Mouse (Mus musculus) liver, embryonic 14.5 days (tissue): ENCODE measurements around the gene Samd1. TPM values are rescaled to one million over a fixed set of nuclear protein-coding genes. Genes with fewer than 3 reads are reported as not detected.
A peak's percentile ranks its signal among the peaks of the same experiment; 100 is the strongest.

Experiments used
- ATAC-seq: fragments of 200-750 bp; cut with Nextera tagmentation; 2 replicates; pipeline ENCODE4 v1.8.0; 2017; ENCODE audit warnings: moderate number of reproducible peaks, mild to moderate bottlenecking, moderate library complexity; ENCODE audit not compliant: insufficient read depth
- DNase-seq, 3 experiments: peaks; one replicate each; pipeline ENCODE4 v3.0.0-alpha.2; 2012 to 2013; ENCODE audit warnings: low read depth in 3 of 3, low spot score in 3 of 3
- H3K27ac ChIP-seq: fragments of 300-500 bp; sonication (generic); 2 replicates; pipeline ENCODE4 v1.5.1; 2014; ENCODE audit warnings: moderate library complexity, mild to moderate bottlenecking, control low read depth, inconsistent platforms
- H3K27me3 ChIP-seq: fragments of 300-500 bp; sonication (generic); 2 replicates; pipeline ENCODE4 v1.6.1; 2014; ENCODE audit warnings: mild to moderate bottlenecking, low read length, moderate library complexity; ENCODE audit not compliant: control insufficient read depth, insufficient read depth
- H3K36me3 ChIP-seq: fragments of 300-500 bp; sonication (generic); replicated peaks from 2 replicates; pipeline ENCODE4 v1.6.1; 2014; ENCODE audit warnings: low read depth; ENCODE audit not compliant: control insufficient read depth, insufficient read depth
- H3K4me1 ChIP-seq, 2 experiments: fragments of 200-500 bp in 1 of 2; fragments of 300-500 bp in 1 of 2; sonication (generic) in 1 of 2; replicated peaks; 2 replicates each; pipeline ENCODE4 v1.6.1; 2012 to 2014; ENCODE audit warnings: antibody characterized with exemption in 1 of 2, inconsistent platforms in 1 of 2, low read length in 1 of 2; ENCODE audit not compliant: control insufficient read depth in 2 of 2, insufficient read depth in 2 of 2
- H3K4me2 ChIP-seq: fragments of 300-500 bp; sonication (generic); 2 replicates; pipeline ENCODE4 v1.6.1; 2014; ENCODE audit warnings: low read depth, mild to moderate bottlenecking, control low read depth, moderate library complexity
- H3K4me3 ChIP-seq, 2 experiments: fragments of 200-500 bp in 1 of 2; fragments of 300-500 bp in 1 of 2; sonication (generic) in 1 of 2; 2 replicates each; pipeline ENCODE4 v1.5.1; 2012 to 2014; ENCODE audit warnings: low read depth in 2 of 2, low read length in 2 of 2, mild to moderate bottlenecking in 2 of 2, control low read depth in 1 of 2, inconsistent platforms in 1 of 2, moderate library complexity in 1 of 2; ENCODE audit not compliant: insufficient read depth in 1 of 2
- H3K9ac ChIP-seq: fragments of 300-500 bp; sonication (generic); replicated peaks from 2 replicates; pipeline ENCODE4 v1.6.1; 2014; ENCODE audit warnings: mild to moderate bottlenecking, control low read depth, moderate library complexity
- H3K9me3 ChIP-seq: fragments of 300-500 bp; sonication (generic); 2 replicates; pipeline ENCODE4 v1.6.1; 2016; ENCODE audit warnings: low read length, mixed read lengths; ENCODE audit not compliant: control insufficient read depth
- CTCF ChIP-seq: IDR thresholded peaks from 2 replicates; pipeline ENCODE4 v1.5.1; 2016; ENCODE audit warnings: antibody characterized with exemption, low read depth, control low read depth
- EP300 ChIP-seq: IDR thresholded peaks from 2 replicates; pipeline ENCODE4 v1.6.1; 2016; ENCODE audit warnings: antibody characterized with exemption, low read depth
- WGBS: fragments of 180-500 bp; shearing (Covaris S2); extraction: QIAGEN DNeasy Blood & Tissue Kit; methylation state at CpG from one replicate; pipeline ENCODE4 v1.1.7; 2014; ENCODE audit not compliant: insufficient replicate concordance; 5-methylcytosine and 5-hydroxymethylcytosine counted together
- polyA plus RNA-seq, 2 experiments: library from polyadenylated mRNA; depleted of rRNA in 1 of 2; stranded (reverse) in 1 of 2; unstranded in 1 of 2; fragments of >200 nt; fragmentation: Nextera tagmentation in 1 of 2; extraction: Ambion mirVana in 1 of 2; gene quantifications; 2 replicates each; pipeline versions ENCODE4 v1.2.1 to v1.2.3; 2012 to 2014

Samd1 gene
- polyA plus RNA-seq, 2 experiments = 9.3 to 34.5 TPM

DNA sequence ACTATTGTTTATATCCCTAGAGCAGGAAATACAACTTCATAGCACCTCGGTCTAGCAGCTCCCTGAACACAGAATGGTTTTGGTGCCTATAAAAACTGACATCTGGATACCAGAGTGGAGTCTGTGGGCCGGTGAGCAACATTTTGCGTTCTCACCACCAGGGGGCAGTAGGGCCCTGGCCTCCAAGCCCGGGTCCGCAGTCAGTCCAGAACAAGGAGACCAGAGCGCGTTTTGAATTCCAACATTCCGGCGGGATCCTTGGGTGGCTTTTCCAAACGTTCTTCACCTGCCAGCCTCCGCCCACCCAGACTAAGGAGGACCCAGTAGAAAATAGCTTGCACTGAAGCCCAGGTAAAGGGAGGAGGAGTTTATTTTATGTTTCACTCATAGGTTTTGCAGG is 12.4 kb downstream of the Samd1 start:
- TF ChIP-seq CTCF = peak; percentile 97
- TF ChIP-seq EP300 = no peak
- Histone ChIP-seq H3K9ac (no peak overlapping the region), H3K9me3 (no peaks in the 10 kb centered on the region), H3K4me3 (no peak overlapping the region), H3K27me3 (peaks cover 42% of the 10 kb centered on the region), H3K4me2 (no peak overlapping the region), H3K4me1 (peaks cover 3 to 4% of the 10 kb centered on the region in 2 experiments; a peak in 2 of 4 replicates), H3K36me3 (no peaks in the 10 kb centered on the region), H3K27ac (no peak overlapping the region)
- WGBS = under 1% methylated on average over 11 of the region's 11 CpGs
- ATAC-seq (no peak), DNase-seq (no peak)

DNA sequence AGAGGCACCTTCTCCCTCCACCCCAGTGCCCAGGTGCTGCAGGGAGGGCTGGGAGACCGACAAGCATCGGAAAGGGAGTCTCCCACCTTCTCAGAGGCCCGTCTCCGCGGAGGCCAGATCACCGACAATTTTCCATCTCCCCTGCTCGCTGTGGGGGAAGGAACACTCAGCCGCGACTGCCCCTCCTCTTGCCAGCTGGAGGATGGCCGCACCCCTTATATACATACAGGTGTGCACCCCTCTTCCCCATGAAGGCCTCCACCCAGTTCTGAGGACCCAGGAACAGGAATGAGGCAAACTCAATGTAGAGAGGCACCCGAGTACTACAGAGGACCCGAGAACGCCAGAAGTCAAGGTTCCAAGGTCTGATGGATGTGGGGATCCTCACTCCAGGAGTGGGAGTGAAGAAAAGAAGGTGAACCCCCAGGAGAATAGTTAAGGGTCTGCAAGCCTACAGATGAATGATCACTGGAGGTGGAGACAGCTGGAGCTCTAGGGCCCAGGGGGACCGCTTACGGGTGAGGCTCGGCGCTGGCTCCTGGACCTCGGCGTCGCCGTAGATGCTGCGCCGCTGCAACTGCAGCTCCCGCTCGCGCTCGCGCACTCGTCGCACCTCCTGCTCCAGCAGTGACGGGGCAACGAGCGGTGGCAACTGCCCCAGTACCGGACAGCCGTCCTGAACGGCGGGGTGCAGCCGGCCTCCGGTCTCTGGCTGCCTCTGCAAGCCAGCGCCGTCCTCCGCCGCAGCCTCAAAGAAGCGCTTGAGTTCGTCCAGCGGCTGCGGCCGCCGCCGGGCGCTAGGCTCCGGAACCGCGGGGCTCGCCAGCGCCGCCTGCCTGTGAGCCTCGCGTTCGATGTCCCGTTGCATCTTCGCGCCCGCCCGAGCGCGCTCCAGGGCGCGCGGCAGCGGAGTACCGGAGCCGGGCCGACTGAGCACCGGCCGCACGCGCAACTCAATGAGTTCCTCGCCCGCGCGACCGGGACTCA is 13.4 kb downstream of the Samd1 start:
- Histone ChIP-seq H3K9me3 (no peaks in the 10 kb centered on the region; the same call in 1 of the 2 replicates), H3K4me2 (peak overlapping the region; percentile 67), H3K4me1 (no peaks in the 10 kb centered on the region), H3K27ac (no peak overlapping the region), H3K4me3 (peak overlapping the region; percentile 33 to 47), H3K36me3 (no peaks in the 10 kb centered on the region), H3K9ac (no peak overlapping the region), H3K27me3 (peaks cover 42% of the 10 kb centered on the region)
- DNase-seq (no peak), ATAC-seq (peak; percentile 39; the same call in 1 of the 2 replicates)
- no peak for TF ChIP-seq EP300
- peak; percentile 47 for TF ChIP-seq CTCF
- 2% methylated on average over 83 of the region's 83 CpGs for WGBS

DNA sequence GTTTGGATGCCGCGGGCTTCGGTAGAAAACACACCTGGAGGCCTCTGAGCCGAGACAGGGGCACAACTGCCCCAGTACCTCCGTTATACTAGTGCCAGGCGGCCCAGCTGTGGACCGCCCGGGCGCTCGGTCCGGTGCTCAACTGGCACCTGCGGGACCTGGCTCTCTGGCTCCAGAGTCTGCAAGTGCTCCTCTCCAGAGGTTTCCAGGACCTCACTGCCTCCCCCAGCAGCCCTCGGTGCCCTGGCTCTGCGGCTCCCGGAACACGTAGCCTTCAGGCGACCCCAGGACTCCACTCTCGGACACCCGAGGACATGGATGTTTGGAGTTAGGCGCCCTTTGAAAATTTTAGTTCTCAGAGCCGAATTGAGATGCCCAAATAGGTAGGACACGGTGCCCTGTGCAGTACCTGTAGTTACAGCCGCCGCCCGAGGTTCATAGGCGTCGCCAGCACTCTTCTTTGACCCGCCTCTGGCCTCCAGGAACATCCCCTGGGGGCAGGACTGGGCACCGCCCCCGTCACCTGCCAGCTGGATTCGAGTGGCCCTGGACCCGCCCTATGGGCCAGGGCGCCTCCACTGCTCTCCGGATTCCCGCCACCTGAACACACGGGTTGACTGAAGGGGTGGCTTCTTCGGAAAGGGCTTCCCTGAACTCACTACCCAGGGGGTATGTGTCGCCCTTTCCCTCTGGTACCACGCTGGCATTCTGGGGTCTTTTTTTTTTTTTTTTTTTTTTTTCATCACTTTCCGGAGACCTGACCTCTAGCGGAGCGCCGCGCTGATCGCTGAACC is 14.4 kb downstream of the Samd1 start, which contains the start of gene 2210011C24Rik:
TSS of gene 2210011C24Rik (minus strand) at position 467 of the 794 bp plus-strand sequence.
- H3K4me3 ChIP-seq = peak within 1 kb of the TSS; percentile 33 to 47
- H3K27me3 ChIP-seq = peaks cover 42% of the 10 kb centered on the region
- H3K4me1 ChIP-seq = no peaks in the 10 kb centered on the region
- DNase-seq (no peak), ATAC-seq (no peak)
- H3K4me2 ChIP-seq = peak within 1 kb of the TSS; percentile 67
- no peaks in the 10 kb centered on the region for H3K36me3 ChIP-seq
- TF ChIP-seq CTCF (no peak), EP300 (no peak)
- H3K27ac ChIP-seq = no peak within 1 kb of the TSS
- no peak within 1 kb of the TSS for H3K9ac ChIP-seq
- 1% methylated on average over 44 of the region's 45 CpGs for WGBS
- no peaks in the 10 kb centered on the region; the same call in 1 of the 2 replicates for H3K9me3 ChIP-seq

DNA sequence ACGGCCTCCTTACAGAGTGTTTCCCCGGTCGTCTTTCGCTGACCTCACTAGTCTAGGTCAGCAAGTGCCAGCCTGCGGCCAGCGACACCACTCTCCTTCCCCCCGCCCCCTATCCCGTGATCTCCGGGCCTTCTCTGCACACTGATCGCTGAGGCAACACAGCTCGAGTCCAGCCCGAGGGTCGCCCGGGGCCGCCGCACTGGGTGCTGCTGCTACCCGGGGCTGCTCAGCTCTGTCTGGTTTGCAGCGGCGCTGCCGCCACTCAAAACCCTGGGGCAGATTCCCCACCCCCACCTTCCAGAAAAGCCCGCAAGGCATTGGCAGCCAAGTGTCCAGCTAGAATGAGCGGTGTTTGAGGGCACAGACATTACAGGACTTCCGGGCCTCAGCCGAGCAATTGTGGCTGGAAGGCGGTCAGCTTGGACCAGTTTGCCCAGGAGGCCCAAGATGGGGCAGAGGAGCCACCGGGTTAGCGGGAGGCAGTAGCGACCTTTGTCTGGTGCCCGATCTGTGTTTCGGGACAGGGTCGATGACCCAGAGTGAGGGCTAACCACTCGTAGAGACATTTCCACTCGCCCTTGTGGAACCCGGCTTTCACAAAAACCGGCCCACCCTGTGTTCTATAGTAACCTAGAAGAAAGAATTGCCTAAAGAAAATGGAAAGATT is 15.2 kb downstream of the Samd1 start:
- Histone ChIP-seq H3K27ac (no peak overlapping the region), H3K27me3 (peaks cover 42% of the 10 kb centered on the region), H3K36me3 (no peaks in the 10 kb centered on the region), H3K9me3 (no peaks in the 10 kb centered on the region; the same call in 1 of the 2 replicates), H3K4me1 (no peaks in the 10 kb centered on the region), H3K4me2 (peak overlapping the region; percentile 67), H3K9ac (no peak overlapping the region), H3K4me3 (peak overlapping the region in 1 of 2 experiments; percentile 47; a peak in 2 of 4 replicates)
- ATAC-seq (no peak), DNase-seq (no peak)
- 11% methylated on average over 35 of the region's 35 CpGs for WGBS
- TF ChIP-seq EP300 (no peak), CTCF (no peak)
